Mouse (Mus musculus) E14TG2a.4 (cell line): ENCODE measurements around the gene Cyth4.
A peak's percentile ranks its signal among the peaks of the same experiment; 100 is the strongest.

Experiments used
- H3K27me3 ChIP-seq: 2 replicates; pipeline ENCODE4 v1.6.1; 2014; ENCODE audit warnings: low read length, control low read depth; ENCODE audit not compliant: insufficient read depth
- H3K36me3 ChIP-seq: 2 replicates; pipeline ENCODE4 v1.6.1; 2014; ENCODE audit warnings: low read length, control low read depth; ENCODE audit not compliant: insufficient read depth
- H3K4me1 ChIP-seq: replicated peaks from 2 replicates; pipeline ENCODE4 v1.6.1; 2014; ENCODE audit warnings: low read depth, low read length, control low read depth
- H3K4me3 ChIP-seq: replicated peaks from 2 replicates; pipeline ENCODE4 v1.5.1; 2014; ENCODE audit warnings: mild to moderate bottlenecking, low read length
- H3K9me3 ChIP-seq: 2 replicates; pipeline ENCODE4 v1.6.1; 2014; ENCODE audit warnings: low read length, control low read depth
- CTCF ChIP-seq: conservative IDR thresholded peaks from 2 replicates; pipeline ENCODE4 v1.5.1; 2014; ENCODE audit warnings: low read length
- NANOG ChIP-seq: IDR thresholded peaks from 2 replicates; pipeline ENCODE4 v1.6.1; 2014; ENCODE audit warnings: borderline replicate concordance, low read length, mixed read lengths
- POU5F1 ChIP-seq: IDR thresholded peaks from 2 replicates; pipeline ENCODE4 v1.6.1; 2014; ENCODE audit warnings: low read length, borderline replicate concordance

Gene Cyth4

GRCm38 (mm10) chr15:78599124-78599523 is 2.3 kb downstream of the Cyth4 start:
- H3K27me3 ChIP-seq, result peaks cover 20% of the 10 kb centered on the region
- peaks cover 3% of the 10 kb centered on the region; the same call in 1 of the 2 replicates for H3K9me3 ChIP-seq
- peak overlapping the region; percentile 10; the same call in 1 of the 2 replicates for H3K4me3 ChIP-seq
- no peak for TF ChIP-seq NANOG
- no peak for TF ChIP-seq CTCF
- no peak for TF ChIP-seq POU5F1
- peaks cover 24% of the 10 kb centered on the region for H3K4me1 ChIP-seq
- no peaks in the 10 kb centered on the region for H3K36me3 ChIP-seq

- Histone ChIP-seq H3K36me3 (no peaks in the 10 kb centered on the region), H3K4me1 (peaks cover 24% of the 10 kb centered on the region), H3K27me3 (peaks cover 15% of the 10 kb centered on the region), H3K9me3 (peaks cover 3% of the 10 kb centered on the region; the same call in 1 of the 2 replicates), H3K4me3 (no peak overlapping the region; the same call in 1 of the 2 replicates)
- TF ChIP-seq NANOG, result no peak
- TF ChIP-seq POU5F1, result no peak
- no peak for TF ChIP-seq CTCF
These were observed 2.8 kb downstream of the Cyth4 start for GRCm38 (mm10) chr15:78599529-78600193.

GRCm38 (mm10) chr15:78601180-78601579 is 4.3 kb downstream of the Cyth4 start:
- TF ChIP-seq CTCF (no peak), NANOG (no peak), POU5F1 (no peak)
- Histone ChIP-seq H3K9me3 (peaks cover 3% of the 10 kb centered on the region; the same call in 1 of the 2 replicates), H3K36me3 (no peaks in the 10 kb centered on the region), H3K4me3 (no peak overlapping the region), H3K27me3 (peaks cover 23% of the 10 kb centered on the region), H3K4me1 (peaks cover 24% of the 10 kb centered on the region)

GRCm38 (mm10) chr15:78604255-78604654 is 7.4 kb downstream of the Cyth4 start:
- no peaks in the 10 kb centered on the region for H3K36me3 ChIP-seq
- H3K27me3 ChIP-seq, result peaks cover 33% of the 10 kb centered on the region
- H3K4me1 ChIP-seq, result peaks cover 6% of the 10 kb centered on the region
- no peak overlapping the region for H3K4me3 ChIP-seq
- H3K9me3 ChIP-seq, result peaks cover 3% of the 10 kb centered on the region; the same call in 1 of the 2 replicates
- TF ChIP-seq CTCF, result no peak

GRCm38 (mm10) chr15:78605371-78605791 is 8.5 kb downstream of the Cyth4 start:
- no peaks in the 10 kb centered on the region for H3K36me3 ChIP-seq
- H3K27me3 ChIP-seq, result peaks cover 33% of the 10 kb centered on the region
- TF ChIP-seq CTCF (no peak), NANOG (no peak), POU5F1 (no peak)
- H3K4me3 ChIP-seq, result no peak overlapping the region
- peaks cover 3% of the 10 kb centered on the region; the same call in 1 of the 2 replicates for H3K4me1 ChIP-seq
- H3K9me3 ChIP-seq, result peaks cover 3% of the 10 kb centered on the region; the same call in 1 of the 2 replicates

- Histone ChIP-seq H3K9me3 (peaks cover 3% of the 10 kb centered on the region; the same call in 1 of the 2 replicates), H3K27me3 (peaks cover 33% of the 10 kb centered on the region), H3K4me1 (peaks cover 10% of the 10 kb centered on the region), H3K36me3 (no peaks in the 10 kb centered on the region), H3K4me3 (no peak overlapping the region)
- TF ChIP-seq NANOG, result no peak
- TF ChIP-seq POU5F1, result no peak
- TF ChIP-seq CTCF, result no peak
These were observed 9.2 kb downstream of the Cyth4 start for GRCm38 (mm10) chr15:78606059-78606458.

GRCm38 (mm10) chr15:78607463-78607862 is 10.6 kb downstream of the Cyth4 start:
- H3K27me3 ChIP-seq, result peaks cover 29% of the 10 kb centered on the region
- H3K9me3 ChIP-seq, result no peaks in the 10 kb centered on the region
- H3K36me3 ChIP-seq, result no peaks in the 10 kb centered on the region
- H3K4me3 ChIP-seq, result no peak overlapping the region
- TF ChIP-seq CTCF (no peak), POU5F1 (no peak), NANOG (no peak)
- peaks cover 18% of the 10 kb centered on the region for H3K4me1 ChIP-seq

GRCm38 (mm10) chr15:78610705-78611462 is 14.0 kb downstream of the Cyth4 start:
- Histone ChIP-seq H3K36me3 (no peaks in the 10 kb centered on the region), H3K27me3 (peaks cover 17% of the 10 kb centered on the region; the same call in 1 of the 2 replicates), H3K4me1 (peaks cover 18% of the 10 kb centered on the region), H3K9me3 (no peaks in the 10 kb centered on the region), H3K4me3 (peak overlapping the region; percentile 35)
- TF ChIP-seq CTCF (no peak), POU5F1 (no peak), NANOG (no peak)
